Mouse (Mus musculus): ENCODE measurements around the gene Nanos1. TPM values are rescaled to one million over a fixed set of nuclear protein-coding genes. Genes with fewer than 3 reads are reported as not detected.

Nanos1 gene
- 5.5 and 14.3 TPM in 2 replicates for polyA plus RNA-seq (2021; fragmentation: Nextera tagmentation)
- long read RNA-seq, experiment 1, transcript Nanos1-201 (1 exons, 3,928 nt), result major isoform, 45 of 45 reads
- long read RNA-seq, experiment 1, partial matches to known transcripts, result 0 of 45 reads
- long read RNA-seq, experiment 1, other reads (novel, unspliced or antisense), result 0 of 45 reads
- long read RNA-seq, experiment 2, transcript Nanos1-201 (1 exons, 3,928 nt), result major isoform, 11 of 11 reads
- long read RNA-seq, experiment 2, partial matches to known transcripts, result 0 of 11 reads
- long read RNA-seq, experiment 2, other reads (novel, unspliced or antisense), result 0 of 11 reads

GRCm38 (mm10) chr19:60755438-60756191 is at the start of gene Nanos1:
Nanos1 (plus strand) TSS chr19:60755987.

GRCm38 (mm10) chr19:60790551-60791161 is 34.9 kb downstream of the Nanos1 start, which contains the start of gene Eif3a:
Eif3a (minus strand) TSS chr19:60790658.

Other genes with a start within 250 kb of the Nanos1 start
- 17.6 and 18.4 TPM in 2 replicates for gene Cacul1, start 175.0 kb upstream of the Nanos1 start, polyA plus RNA-seq (2021; fragmentation: Nextera tagmentation)
- 30.2 and 34.1 TPM in 2 replicates for gene Eif3a, start 34.7 kb downstream of the Nanos1 start, polyA plus RNA-seq (2021; fragmentation: Nextera tagmentation)
- 36.7 and 52.5 TPM in 2 replicates for gene Fam45a, start 55.6 kb downstream of the Nanos1 start, polyA plus RNA-seq (2021; fragmentation: Nextera tagmentation)
- 12.3 and 12.5 TPM in 2 replicates for gene Sfxn4, start 105.5 kb downstream of the Nanos1 start, polyA plus RNA-seq (2021; fragmentation: Nextera tagmentation)
- gene Prdx3, start 118.6 kb downstream of the Nanos1 start, polyA plus RNA-seq (2021; fragmentation: Nextera tagmentation), result 121 and 134 TPM in 2 replicates
- gene Grk5, start 133.8 kb downstream of the Nanos1 start, polyA plus RNA-seq (2021; fragmentation: Nextera tagmentation), result 1.1 and 1.3 TPM in 2 replicates